10 mouse cellular contexts compared by ENCODE assay signal in genomic region chr4:82000590-82001405, GRCm38 (mm10).
DNase-seq lines count a peak whose midpoint lies in the region; ATAC-seq and TF ChIP-seq lines count a peak whose summit lies in the region.
"Had no signal": no experiment of that assay in that cellular context is flagged by ENCODE, and none has a peak within 500 bp of the region (broad histone marks: within the 10 kb centered on the region; RNA-seq: fewer than 3 reads in every experiment).

No protein-coding gene starts in this region.

- no peak overlapping the region for H3K4me3 ChIP-seq in kidney, embryonic 15.5 days (replicated peaks)
- H3K4me3 ChIP-seq in hindbrain, postnatal 0 days (ENCODE audit: low read length): no peak overlapping the region

- peak overlapping the region; percentile 52 for H3K27ac ChIP-seq in kidney, embryonic 15.5 days
- H3K27ac ChIP-seq in hindbrain, postnatal 0 days: peak overlapping the region; percentile 34; the same call in 1 of the 2 replicates

- no peak for DNase-seq in kidney, adult 8-10 months
- peak; percentile 27 for DNase-seq in brain, adult 2 months (ENCODE audit: low read depth, low spot score)
- DNase-seq in gastrocnemius, adult 8-10 months (ENCODE audit: low spot score in 2 of 2): peak; percentile 38 to 61
- peak; percentile 13 for DNase-seq in hindbrain, postnatal 0 days (ENCODE audit: low spot score)
- no peak for DNase-seq in layer of hippocampus, adult 8-10 months (ENCODE audit: low spot score in 2 of 2)
- no peak for DNase-seq in c-Kit-positive CD71-positive TER-119-positive erythroid progenitor cells, embryonic 14.5 days (ENCODE audit: low spot score)
- DNase-seq: cerebellum, adult 9-11 months had no signal

- H3K4me1 ChIP-seq in kidney, embryonic 15.5 days: peaks cover 20% of the 10 kb centered on the region
- no peaks in the 10 kb centered on the region for H3K4me1 ChIP-seq in hindbrain, postnatal 0 days (ENCODE audit: insufficient read depth, low read length)

- H3K9ac ChIP-seq in kidney, embryonic 15.5 days: no peak overlapping the region
- H3K9ac ChIP-seq in hindbrain, postnatal 0 days (replicated peaks; ENCODE audit: low read length): no peak overlapping the region

- ATAC-seq in kidney, embryonic 15.5 days (replicated peaks; ENCODE audit: low FRiP score): peak; percentile 66; the same call in 1 of the 2 replicates
- ATAC-seq in hindbrain, postnatal 0 days: 0 out of 2 replicates have a peak, but pooled peaks have one; percentile 29
- ATAC-seq in granulocyte monocyte progenitor cell, adult 5-6 weeks (replicated peaks; ENCODE audit: poor library complexity, severe bottlenecking): no peak

- H3K36me3 ChIP-seq in kidney, embryonic 15.5 days: no peaks in the 10 kb centered on the region
- H3K36me3 ChIP-seq in hindbrain, postnatal 0 days (ENCODE audit: insufficient read depth, low read length): no peaks in the 10 kb centered on the region
- H3K36me3 ChIP-seq: G1E had no signal

- H3K9me3 ChIP-seq in kidney, embryonic 15.5 days (replicated peaks): no peaks in the 10 kb centered on the region
- H3K9me3 ChIP-seq in hindbrain, postnatal 0 days (ENCODE audit: low read length): no peaks in the 10 kb centered on the region

- H3K27me3 ChIP-seq in kidney, embryonic 15.5 days: no peaks in the 10 kb centered on the region
- H3K27me3 ChIP-seq in hindbrain, postnatal 0 days (ENCODE audit: insufficient read depth, low read length): no peaks in the 10 kb centered on the region

- H3K4me2 ChIP-seq in kidney, embryonic 15.5 days: no peak overlapping the region
- no peak overlapping the region for H3K4me2 ChIP-seq in hindbrain, postnatal 0 days (ENCODE audit: low read depth, low read length)

- no peak for TF ChIP-seq CTCF in hindbrain, postnatal 0 days (IDR thresholded peaks at IDR 0.05; ENCODE audit: low read depth)

- 59% methylated on average over 19 of the region's 19 CpGs for WGBS in kidney, embryonic 15.5 days
- WGBS in hindbrain, postnatal 0 days: 63% methylated on average over 19 of the region's 19 CpGs

Comparison
In these comparisons a context has a peak if more than half of its experiments do, and no peak if none do; other contexts are left out.
1. DNase-seq: peak in brain, adult 2 months (single experiment), gastrocnemius, adult 8-10 months (2 of 2) and hindbrain, postnatal 0 days (single experiment); none in kidney, adult 8-10 months (0 of 2), layer of hippocampus, adult 8-10 months (0 of 2) and c-Kit-positive CD71-positive TER-119-positive erythroid progenitor cells, embryonic 14.5 days (single experiment).